Mouse (Mus musculus): ENCODE data around the gene Ubl3.

- TF ChIP-seq CTCF (IDR thresholded peaks at IDR 0.05; ENCODE audit: low read depth, low read length): no peak
- no peak for TF ChIP-seq POLR2A (IDR thresholded peaks at IDR 0.05; ENCODE audit: extremely low read depth, insufficient read depth, low read length)
Observed at GRCm38 (mm10) chr5:148591448-148591862, 38.9 kb upstream of the Ubl3 start.
